Mouse (Mus musculus): ENCODE data around the gene Mctp2. TPM values are rescaled to one million over a fixed set of nuclear protein-coding genes. Genes with fewer than 3 reads are reported as not detected.

The Mctp2 gene
- polyA plus RNA-seq, 1 experiment from 2014 or later: 0.33 TPM

GRCm38 (mm10) chr7:72311582-72311981 lies 5.2 kb upstream of the Mctp2 start:
- Histone ChIP-seq H3K4me1 (replicated peaks; ENCODE audit: control insufficient read depth, insufficient read depth, low read length) (no peaks in the 10 kb centered on the region; the same call in 1 of the 2 replicates), H3K36me3 (ENCODE audit: control insufficient read depth, insufficient read depth, low read length) (no peaks in the 10 kb centered on the region), H3K9me3 (ENCODE audit: control insufficient read depth, low read length) (no peaks in the 10 kb centered on the region), H3K4me3 (ENCODE audit: low read depth, low read length) (no peak overlapping the region), H3K27me3 (replicated peaks; ENCODE audit: control insufficient read depth, insufficient read depth, low read length) (no peaks in the 10 kb centered on the region), H3K27ac (ENCODE audit: low read depth, low read length) (no peak overlapping the region), H3K9ac (ENCODE audit: low read depth, low read length) (no peak overlapping the region), H3K4me2 (no peak overlapping the region)
- DNase-seq (ENCODE audit: low spot score): no peak
- no peak for ATAC-seq (replicated peaks; ENCODE audit: low FRiP score)
- 50% methylated on average over 8 of the region's 8 CpGs for WGBS

GRCm38 (mm10) chr7:72308078-72308477 lies 1.7 kb upstream of the Mctp2 start:
- H3K4me3 ChIP-seq (ENCODE audit: low read depth, low read length): no peak overlapping the region
- 0 out of 2 replicates have a peak, but pooled peaks cover 2% of the 10 kb centered on the region for H3K27me3 ChIP-seq (replicated peaks; ENCODE audit: control insufficient read depth, insufficient read depth, low read length)
- DNase-seq (ENCODE audit: low spot score): no peak
- no peaks in the 10 kb centered on the region for H3K36me3 ChIP-seq (ENCODE audit: control insufficient read depth, insufficient read depth, low read length)
- no peaks in the 10 kb centered on the region for H3K9me3 ChIP-seq (ENCODE audit: control insufficient read depth, low read length)
- H3K4me1 ChIP-seq (replicated peaks; ENCODE audit: control insufficient read depth, insufficient read depth, low read length): no peaks in the 10 kb centered on the region; the same call in 1 of the 2 replicates
- 43% methylated on average over 5 of the region's 5 CpGs for WGBS
- H3K9ac ChIP-seq (ENCODE audit: low read depth, low read length): no peak overlapping the region
- no peak overlapping the region for H3K27ac ChIP-seq (ENCODE audit: low read depth, low read length)
- H3K4me2 ChIP-seq: no peak overlapping the region
- ATAC-seq (replicated peaks; ENCODE audit: low FRiP score): no peak

DNA sequence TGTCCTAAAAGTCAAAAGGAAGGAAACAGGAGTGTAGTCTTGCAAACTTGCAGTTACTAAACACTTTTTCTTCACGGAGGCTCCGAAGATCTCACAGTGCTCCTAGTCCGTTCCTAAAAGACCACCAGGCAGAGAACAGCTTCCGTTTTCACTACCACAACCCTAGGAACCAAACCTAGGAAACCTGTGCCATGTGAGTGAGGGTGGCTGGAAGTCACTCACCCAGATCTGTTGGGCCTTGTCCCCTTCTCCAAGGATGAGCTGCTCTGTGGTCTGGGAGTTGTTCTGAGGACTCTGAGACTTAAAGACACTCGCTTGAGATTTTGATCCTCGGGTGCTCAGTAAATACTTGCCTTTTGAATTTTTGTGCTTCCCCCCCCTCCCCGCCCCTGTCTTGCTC lies 439 bp upstream of the Mctp2 start:
- ATAC-seq (replicated peaks; ENCODE audit: low FRiP score): peak; percentile 29; the same call in 1 of the 2 replicates
- H3K27me3 ChIP-seq (replicated peaks; ENCODE audit: control insufficient read depth, insufficient read depth, low read length): 0 out of 2 replicates have a peak, but pooled peaks cover 2% of the 10 kb centered on the region
- no peaks in the 10 kb centered on the region; the same call in 1 of the 2 replicates for H3K4me1 ChIP-seq (replicated peaks; ENCODE audit: control insufficient read depth, insufficient read depth, low read length)
- H3K27ac ChIP-seq (ENCODE audit: low read depth, low read length): no peak overlapping the region
- DNase-seq (ENCODE audit: low spot score): no peak
- H3K36me3 ChIP-seq (ENCODE audit: control insufficient read depth, insufficient read depth, low read length): no peaks in the 10 kb centered on the region
- no peaks in the 10 kb centered on the region for H3K9me3 ChIP-seq (ENCODE audit: control insufficient read depth, low read length)
- H3K4me2 ChIP-seq: peak overlapping the region; percentile 91
- whole genome bisulfite sequencing: 8% methylated on average over 7 of the region's 7 CpGs
- H3K9ac ChIP-seq (ENCODE audit: low read depth, low read length): no peak overlapping the region
- H3K4me3 ChIP-seq (ENCODE audit: low read depth, low read length): peak overlapping the region; percentile 54

GRCm38 (mm10) chr7:72305971-72306370 lies 437 bp downstream of the Mctp2 start:
- peak overlapping the region; percentile 91 for H3K4me2 ChIP-seq
- WGBS: 3% methylated on average over 14 of the region's 14 CpGs
- no peaks in the 10 kb centered on the region for H3K9me3 ChIP-seq (ENCODE audit: control insufficient read depth, low read length)
- H3K4me3 ChIP-seq (ENCODE audit: low read depth, low read length): peak overlapping the region; percentile 54
- no peaks in the 10 kb centered on the region for H3K36me3 ChIP-seq (ENCODE audit: control insufficient read depth, insufficient read depth, low read length)
- H3K27ac ChIP-seq (ENCODE audit: low read depth, low read length): no peak overlapping the region
- H3K27me3 ChIP-seq (replicated peaks; ENCODE audit: control insufficient read depth, insufficient read depth, low read length): 0 out of 2 replicates have a peak, but pooled peaks cover 2% of the 10 kb centered on the region
- no peaks in the 10 kb centered on the region; the same call in 1 of the 2 replicates for H3K4me1 ChIP-seq (replicated peaks; ENCODE audit: control insufficient read depth, insufficient read depth, low read length)
- H3K9ac ChIP-seq (ENCODE audit: low read depth, low read length): 0 out of 2 replicates have a peak overlapping the region, but pooled peaks have one; percentile 26
- no peak for ATAC-seq (replicated peaks; ENCODE audit: low FRiP score)
- DNase-seq (ENCODE audit: low spot score): no peak

- Histone ChIP-seq H3K9ac (ENCODE audit: low read depth, low read length) (no peak overlapping the region), H3K36me3 (ENCODE audit: control insufficient read depth, insufficient read depth, low read length) (no peaks in the 10 kb centered on the region), H3K4me3 (ENCODE audit: low read depth, low read length) (no peak overlapping the region), H3K4me2 (no peak overlapping the region), H3K27me3 (replicated peaks; ENCODE audit: control insufficient read depth, insufficient read depth, low read length) (0 out of 2 replicates have a peak, but pooled peaks cover 2% of the 10 kb centered on the region), H3K4me1 (replicated peaks; ENCODE audit: control insufficient read depth, insufficient read depth, low read length) (no peaks in the 10 kb centered on the region; the same call in 1 of the 2 replicates), H3K9me3 (ENCODE audit: control insufficient read depth, low read length) (no peaks in the 10 kb centered on the region), H3K27ac (ENCODE audit: low read depth, low read length) (no peak overlapping the region)
- no peak for DNase-seq (ENCODE audit: low spot score)
- WGBS: 65% methylated on average over 4 of the region's 4 CpGs
- no peak for ATAC-seq (replicated peaks; ENCODE audit: low FRiP score)
Measured at GRCm38 (mm10) chr7:72301667-72302066, 4.7 kb downstream of the Mctp2 start.

DNA sequence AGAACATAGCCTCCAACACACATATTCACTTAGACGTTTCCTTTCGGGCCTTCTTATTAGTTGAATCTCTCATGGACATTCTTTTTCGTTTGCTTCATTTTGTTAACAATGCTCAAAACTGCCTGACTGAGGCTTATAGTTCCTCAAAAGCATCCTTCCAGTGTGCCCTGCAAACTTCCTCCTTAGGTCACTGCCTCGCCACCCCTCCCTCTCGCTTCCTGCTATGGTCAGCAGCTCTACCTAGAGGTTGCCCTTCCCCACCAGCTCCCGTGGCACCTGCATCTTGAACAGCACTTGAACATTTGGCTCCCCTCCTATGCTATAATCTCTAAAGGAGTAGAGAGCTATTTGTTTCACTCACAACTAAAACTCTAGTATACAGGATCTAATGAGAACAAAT lies 6.7 kb downstream of the Mctp2 start:
- WGBS: 54% methylated on average over 6 of the region's 6 CpGs
- DNase-seq (ENCODE audit: low spot score) (no peak), ATAC-seq (replicated peaks; ENCODE audit: low FRiP score) (no peak)

GRCm38 (mm10) chr7:72297013-72297412 lies 9.4 kb downstream of the Mctp2 start:
- no peaks in the 10 kb centered on the region for H3K36me3 ChIP-seq (ENCODE audit: control insufficient read depth, insufficient read depth, low read length)
- H3K9ac ChIP-seq (ENCODE audit: low read depth, low read length): no peak overlapping the region
- H3K27ac ChIP-seq (ENCODE audit: low read depth, low read length): no peak overlapping the region
- no peak overlapping the region for H3K4me3 ChIP-seq (ENCODE audit: low read depth, low read length)
- H3K27me3 ChIP-seq (replicated peaks; ENCODE audit: control insufficient read depth, insufficient read depth, low read length): no peaks in the 10 kb centered on the region
- H3K9me3 ChIP-seq (ENCODE audit: control insufficient read depth, low read length): no peaks in the 10 kb centered on the region
- ATAC-seq (replicated peaks; ENCODE audit: low FRiP score) (no peak), DNase-seq (ENCODE audit: low spot score) (no peak)
- WGBS: 74% methylated on average over 5 of the region's 5 CpGs
- H3K4me1 ChIP-seq (replicated peaks; ENCODE audit: control insufficient read depth, insufficient read depth, low read length): no peaks in the 10 kb centered on the region
- no peak overlapping the region for H3K4me2 ChIP-seq

More for the DNA sequence above, 6.7 kb downstream of the Mctp2 start:
- H3K9me3 ChIP-seq (ENCODE audit: control insufficient read depth, low read length): no peaks in the 10 kb centered on the region
- H3K4me1 ChIP-seq (replicated peaks; ENCODE audit: control insufficient read depth, insufficient read depth, low read length): no peaks in the 10 kb centered on the region
- no peak overlapping the region for H3K27ac ChIP-seq (ENCODE audit: low read depth, low read length)
- no peaks in the 10 kb centered on the region for H3K27me3 ChIP-seq (replicated peaks; ENCODE audit: control insufficient read depth, insufficient read depth, low read length)
- H3K4me2 ChIP-seq: no peak overlapping the region
- no peak overlapping the region for H3K9ac ChIP-seq (ENCODE audit: low read depth, low read length)
- H3K4me3 ChIP-seq (ENCODE audit: low read depth, low read length): no peak overlapping the region
- no peaks in the 10 kb centered on the region for H3K36me3 ChIP-seq (ENCODE audit: control insufficient read depth, insufficient read depth, low read length)

GRCm38 (mm10) chr7:72296171-72296570 lies 10.2 kb downstream of the Mctp2 start:
- WGBS: 73% methylated on average over 2 of the region's 2 CpGs

DNA sequence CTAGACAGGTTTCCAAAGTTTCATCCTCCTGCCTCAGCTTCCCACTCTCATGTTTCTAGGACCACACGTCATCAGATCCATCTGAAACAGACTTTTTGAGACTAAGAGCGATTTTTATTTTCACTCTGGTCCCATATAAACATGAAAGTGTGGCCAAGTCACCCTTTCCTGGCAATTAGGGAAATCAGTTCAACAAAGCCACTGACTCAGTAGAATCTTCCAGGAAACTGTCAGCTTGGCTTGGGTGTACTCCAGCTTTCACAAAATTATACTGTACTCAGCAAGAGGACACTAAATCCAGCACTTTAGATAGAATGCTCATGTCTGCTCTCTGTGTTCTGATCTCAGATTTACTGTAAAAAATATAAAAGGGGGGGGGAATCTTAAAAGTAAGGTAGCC lies 11.5 kb downstream of the Mctp2 start:
- no peak for ATAC-seq (replicated peaks; ENCODE audit: low FRiP score)

More at GRCm38 (mm10) chr7:72296171-72296570, 10.2 kb downstream of the Mctp2 start:
- Histone ChIP-seq H3K4me3 (ENCODE audit: low read depth, low read length) (no peak overlapping the region), H3K4me1 (replicated peaks; ENCODE audit: control insufficient read depth, insufficient read depth, low read length) (no peaks in the 10 kb centered on the region), H3K9ac (ENCODE audit: low read depth, low read length) (no peak overlapping the region), H3K36me3 (ENCODE audit: control insufficient read depth, insufficient read depth, low read length) (no peaks in the 10 kb centered on the region), H3K27ac (ENCODE audit: low read depth, low read length) (no peak overlapping the region), H3K27me3 (replicated peaks; ENCODE audit: control insufficient read depth, insufficient read depth, low read length) (no peaks in the 10 kb centered on the region), H3K4me2 (no peak overlapping the region), H3K9me3 (ENCODE audit: control insufficient read depth, low read length) (no peaks in the 10 kb centered on the region)
- no peak for DNase-seq (ENCODE audit: low spot score)
- no peak for ATAC-seq (replicated peaks; ENCODE audit: low FRiP score)

More for the DNA sequence above, 11.5 kb downstream of the Mctp2 start:
- Histone ChIP-seq H3K36me3 (ENCODE audit: control insufficient read depth, insufficient read depth, low read length) (no peaks in the 10 kb centered on the region), H3K4me3 (ENCODE audit: low read depth, low read length) (no peak overlapping the region), H3K4me1 (replicated peaks; ENCODE audit: control insufficient read depth, insufficient read depth, low read length) (no peaks in the 10 kb centered on the region), H3K27ac (ENCODE audit: low read depth, low read length) (no peak overlapping the region), H3K9me3 (ENCODE audit: control insufficient read depth, low read length) (no peaks in the 10 kb centered on the region), H3K27me3 (replicated peaks; ENCODE audit: control insufficient read depth, insufficient read depth, low read length) (no peaks in the 10 kb centered on the region), H3K4me2 (no peak overlapping the region), H3K9ac (ENCODE audit: low read depth, low read length) (no peak overlapping the region)
- DNase-seq (ENCODE audit: low spot score): no peak
- WGBS: 65% methylated on average over 2 of the region's 2 CpGs
